ENCODE assay signal across 8 mouse cellular contexts in genomic region chr6:83077630-83078323, GRCm38 (mm10). TPM values are rescaled to one million over a fixed set of nuclear protein-coding genes. Genes with fewer than 3 reads are reported as not detected.
DNase-seq lines count a peak whose midpoint lies in the region; ATAC-seq lines count a peak whose summit lies in the region.

Gene Pcgf1, plus strand, starts transcription at chr6:83077869.

- intact Hi-C loops in heart, postnatal 25 days (cut with DNase I) = loop anchor here (2.0 kb wide), 1 partner anchor 81 kb away; no protein-coding TSS in a partner anchor

- peak; percentile 23 for DNase-seq in heart, adult 8-10 months (ENCODE audit: low spot score)
- no peak for DNase-seq in heart, postnatal 25 days (ENCODE audit: low spot score)
- peak; percentile 99 for DNase-seq in brain, adult 2 months (ENCODE audit: low read depth, low spot score)
- peak in 1 of 2 experiments; percentile 37 for DNase-seq in layer of hippocampus, postnatal 14 days (ENCODE audit: low spot score in 2 of 2)
- DNase-seq in lung, postnatal 14 days = peak; percentile 24
- DNase-seq in testis, postnatal 10 days (ENCODE audit: low spot score) = peak; percentile 64

- ATAC-seq in CD4-positive, CD25-positive, alpha-beta regulatory T cell, adult 4 months = peak; percentile 40
- ATAC-seq in granulocyte monocyte progenitor cell, adult 5-6 weeks (replicated peaks; ENCODE audit: poor library complexity, severe bottlenecking) = peak; percentile 16; the same call in 1 of the 2 replicates

RNA-seq across cellular contexts. Expression of gene Pcgf1, which starts in this region (rescaled TPM):
- 1 to 10 TPM; 7.6 to 9.8 (median 8.5) TPM for total RNA-seq in heart, adult 8-10 months (2022)
- 1 to 10 TPM; 8.0 to 9.6 TPM for total RNA-seq in heart, postnatal 25 days (2021)
- 10 to 100 TPM; 42.5 to 49.3 TPM for polyA plus RNA-seq in CD4-positive, CD25-positive, alpha-beta regulatory T cell, adult 4 months (2017; shearing (Covaris generic))
- total RNA-seq in granulocyte monocyte progenitor cell, adult 5-6 weeks (2014; fragmentation: Nextera tagmentation) = 20.3 and 24.6 TPM in 2 replicates
- total RNA-seq in granulocyte monocyte progenitor cell, adult 5-6 weeks (2017) = 10.9 and 11.5 TPM in 2 replicates
- total RNA-seq in layer of hippocampus, postnatal 14 days (2021) = 10 to 100 TPM; 23.3 to 27.0 TPM
